Mouse (Mus musculus) erythroblast, embryonic 14.5 days (primary cell): ENCODE data around the gene Rpl26.

Experiments used
- GATA1 ChIP-seq: IDR thresholded peaks from 2 replicates; pipeline ENCODE4 v1.6.1; 2012; ENCODE audit warnings: low read length, inconsistent platforms, mixed read lengths
- TAL1 ChIP-seq: IDR thresholded peaks from 3 replicates; pipeline ENCODE4 v1.6.1; 2012; ENCODE audit warnings: low read length, inconsistent platforms, mixed read lengths

GRCm38 (mm10) chr11:68947542-68947993, 46.2 kb downstream of the Rpl26 start:
- TF ChIP-seq GATA1, result no peak
- no peak for TF ChIP-seq TAL1
